8 mouse cellular contexts compared by ENCODE assay signal in the genomic region with DNA sequence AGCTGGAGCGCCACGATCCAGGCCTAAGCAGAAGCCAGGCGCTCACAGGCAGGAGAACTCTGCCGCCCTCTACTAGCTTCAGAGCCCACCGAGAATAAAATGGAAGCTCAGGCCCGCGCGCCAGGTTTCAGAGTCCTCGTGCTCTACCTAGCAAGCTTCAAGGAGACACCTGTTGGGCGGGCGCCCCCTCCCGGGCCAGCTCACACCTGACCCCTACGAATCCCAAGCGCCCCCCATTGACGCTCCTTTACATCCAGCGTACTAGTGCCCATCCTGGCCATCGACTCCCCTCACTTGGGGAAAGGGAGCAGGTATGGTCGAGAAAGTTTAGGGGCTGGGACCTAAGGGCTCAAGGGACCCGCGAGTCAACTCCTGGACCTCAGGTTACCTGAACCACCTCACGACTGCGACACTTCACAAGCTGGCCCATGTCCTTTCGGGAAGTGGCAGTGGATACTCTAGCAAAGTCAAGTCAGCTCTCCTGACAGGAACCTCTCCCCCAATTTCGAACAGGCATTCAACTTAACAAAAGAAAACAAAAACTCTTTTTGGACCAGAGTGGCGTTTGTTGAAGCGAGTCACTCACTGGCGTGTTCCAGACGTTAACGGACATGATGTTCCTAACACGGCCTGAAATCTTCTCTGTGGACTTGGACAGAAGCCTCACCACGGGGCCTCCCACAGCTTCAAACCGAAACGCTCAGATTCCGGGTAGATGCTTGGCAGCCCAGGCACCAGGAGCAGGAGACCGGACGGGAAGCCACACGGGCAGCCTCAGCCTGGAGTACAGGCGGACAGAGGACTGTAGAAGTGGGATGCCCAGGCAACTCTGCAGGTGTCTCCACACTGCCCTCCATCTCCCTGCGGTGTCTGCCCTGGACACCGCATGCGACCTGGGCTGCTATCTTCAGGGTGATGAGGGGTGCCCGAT. TPM values are rescaled to one million over a fixed set of nuclear protein-coding genes. Genes with fewer than 3 reads are reported as not detected.
A peak's percentile ranks its signal among the peaks of the same experiment; 100 is the strongest.
DNase-seq lines count a peak whose midpoint lies in the region; ATAC-seq and TF ChIP-seq lines count a peak whose summit lies in the region.

No protein-coding gene starts in this region.

- under 1% methylated on average over 42 of the region's 42 CpGs for whole genome bisulfite sequencing in hindbrain, embryonic 12.5 days
- WGBS in limb, embryonic 15.5 days, result under 1% methylated on average over 42 of the region's 42 CpGs

- H3K4me3 ChIP-seq in C2C12 (ENCODE audit: insufficient read depth, poor library complexity, severe bottlenecking) (peak overlapping the region; percentile 25), myocyte (peak overlapping the region; percentile 42)
- H3K4me3 ChIP-seq in hindbrain, embryonic 12.5 days, result peak overlapping the region; percentile 75
- H3K4me3 ChIP-seq in limb, embryonic 15.5 days, result peak overlapping the region; percentile 67

- H3K27me3 ChIP-seq in C2C12 (ENCODE audit: control insufficient read depth, insufficient read depth, insufficient read length) (no peaks in the 10 kb centered on the region), myocyte (ENCODE audit: control insufficient read depth, insufficient read depth, insufficient read length) (no peaks in the 10 kb centered on the region)
- H3K27me3 ChIP-seq in hindbrain, embryonic 12.5 days, result peaks cover 38% of the 10 kb centered on the region
- peaks cover 92% of the 10 kb centered on the region for H3K27me3 ChIP-seq in limb, embryonic 15.5 days

- no peaks in the 10 kb centered on the region for H3K9me3 ChIP-seq in hindbrain, embryonic 12.5 days (replicated peaks)
- no peaks in the 10 kb centered on the region for H3K9me3 ChIP-seq in limb, embryonic 15.5 days

- H3K9ac ChIP-seq in hindbrain, embryonic 12.5 days, result peak overlapping the region; percentile 71
- H3K9ac ChIP-seq in limb, embryonic 15.5 days, result peak overlapping the region; percentile 37

- H3K27ac ChIP-seq in hindbrain, embryonic 12.5 days, result peak overlapping the region; percentile 94
- H3K27ac ChIP-seq in limb, embryonic 15.5 days, result peak overlapping the region; percentile 75

- TF ChIP-seq POLR2A in myocyte (IDR thresholded peaks at IDR 0.05; ENCODE audit: insufficient read length, low read depth), result no peak

- ATAC-seq in hindbrain, embryonic 12.5 days (ENCODE audit: low FRiP score), result no peak; the same call in 1 of the 2 replicates
- ATAC-seq in limb, embryonic 15.5 days (ENCODE audit: insufficient number of reproducible peaks, low FRiP score, low TSS enrichment, low read depth), result 0 out of 2 replicates have a peak, but pooled peaks have one; percentile 4

- peak; percentile 55 for DNase-seq in embryo, embryonic 10 days (ENCODE audit: low spot score)
- DNase-seq in layer of hippocampus, postnatal 25 days (ENCODE audit: extremely low spot score in 1 of 2, low spot score in 1 of 2), result no peak
- no peak for DNase-seq in natural killer cell, adult 2 months (ENCODE audit: low spot score in 2 of 2)
- no peak for DNase-seq in layer of hippocampus, adult 8-10 months (ENCODE audit: low spot score in 2 of 2)

- peaks cover 31% of the 10 kb centered on the region for H3K4me1 ChIP-seq in hindbrain, embryonic 12.5 days
- H3K4me1 ChIP-seq in limb, embryonic 15.5 days, result peaks cover 47% of the 10 kb centered on the region

- H3K36me3 ChIP-seq in C2C12 (ENCODE audit: control insufficient read depth, insufficient read depth) (no peaks in the 10 kb centered on the region), myocyte (ENCODE audit: control insufficient read depth, insufficient read depth) (peaks cover 1% of the 10 kb centered on the region)
- H3K36me3 ChIP-seq in hindbrain, embryonic 12.5 days, result 0 out of 2 replicates have a peak, but pooled peaks cover 4% of the 10 kb centered on the region
- H3K36me3 ChIP-seq in limb, embryonic 15.5 days, result no peaks in the 10 kb centered on the region

- peaks cover 2% of the 10 kb centered on the region for H3K79me3 ChIP-seq in C2C12 (ENCODE audit: low read depth)

- H3ac ChIP-seq in C2C12 (ENCODE audit: control insufficient read depth, insufficient read length, low read depth) (peak overlapping the region; percentile 74), myocyte (ENCODE audit: control insufficient read depth, insufficient read length) (peak overlapping the region; percentile 65)

- peak overlapping the region; percentile 65 for H3K4me2 ChIP-seq in hindbrain, embryonic 12.5 days (replicated peaks)
- H3K4me2 ChIP-seq in limb, embryonic 15.5 days, result peak overlapping the region; percentile 92
- peak overlapping the region; percentile 84 for H3K4me2 ChIP-seq in myocyte (ENCODE audit: low read depth)

- H3K79me2 ChIP-seq in C2C12 (ENCODE audit: control insufficient read depth, insufficient read depth) (peaks cover 17% of the 10 kb centered on the region), myocyte (ENCODE audit: control insufficient read depth, insufficient read depth) (peaks cover 9% of the 10 kb centered on the region)

- no peak for TF ChIP-seq CTCF in C2C12 (IDR thresholded peaks at IDR 0.05; ENCODE audit: control insufficient read depth, insufficient read depth, insufficient read length)

TF ChIP-seq in C2C12, 6 proteins besides CTCF, POLR2A, EP300 and RAD21:
- TF ChIP-seq CEBPB (IDR thresholded peaks at IDR 0.05; ENCODE audit: low read depth) (no peak), MYOG (IDR thresholded peaks at IDR 0.05; ENCODE audit: control insufficient read depth, extremely low read depth, insufficient read length) (no peak), FOSL1 (IDR thresholded peaks at IDR 0.05; ENCODE audit: insufficient read depth, low read length, poor library complexity, severe bottlenecking) (no peak), USF1 (IDR thresholded peaks at IDR 0.05; ENCODE audit: low read depth) (no peak), MAX (IDR thresholded peaks at IDR 0.05) (no peak), MYOD1 (IDR thresholded peaks at IDR 0.05; ENCODE audit: control insufficient read depth, insufficient read length, low read depth) (no peak)

TF ChIP-seq in myocyte, 11 proteins besides CTCF, POLR2A, EP300 and RAD21:
- TF ChIP-seq MYOD1 (IDR thresholded peaks at IDR 0.05; ENCODE audit: control insufficient read depth in 1 of 3, insufficient read length in 2 of 3, low read depth in 2 of 3), result peak in 1 of 3 experiments; percentile 22
- no peak for TF ChIP-seq CEBPB (IDR thresholded peaks at IDR 0.05; ENCODE audit: insufficient read depth, poor library complexity, severe bottlenecking)

RNA-seq across cellular contexts. Expression of a gene that starts 1.0 kb away (rescaled TPM):
- polyA plus RNA-seq in C2C12 (2012; fragmentation: generic; extraction: Trizol) (7.7 TPM), myocyte (2012; fragmentation: generic; extraction: Trizol) (4.4 TPM)
- 62.7 and 67.2 TPM in 2 replicates for polyA plus RNA-seq in hindbrain, embryonic 12.5 days (2016; fragmentation: Nextera tagmentation; extraction: Ambion mirVana)
- polyA plus RNA-seq in limb, embryonic 15.5 days (2015; fragmentation: Nextera tagmentation; extraction: Ambion mirVana), result 27.7 and 32.9 TPM in 2 replicates
- not detected for total RNA-seq in layer of hippocampus, postnatal 25 days (2021)
- total RNA-seq in layer of hippocampus, adult 8-10 months (2022), result under 1 TPM in 1 of 4 experiments, not detected in 3; 0.27 TPM

Comparison
In these comparisons a context has a peak if more than half of its experiments do, and no peak if none do; other contexts are left out.
1. H3K4me3 ChIP-seq: peak in every context shown above with its lines; median percentile 75 in hindbrain, embryonic 12.5 days; 67 in limb, embryonic 15.5 days; 42 in myocyte; 25 in C2C12.